20 mouse cellular contexts compared by ENCODE assay signal in the genomic region with DNA sequence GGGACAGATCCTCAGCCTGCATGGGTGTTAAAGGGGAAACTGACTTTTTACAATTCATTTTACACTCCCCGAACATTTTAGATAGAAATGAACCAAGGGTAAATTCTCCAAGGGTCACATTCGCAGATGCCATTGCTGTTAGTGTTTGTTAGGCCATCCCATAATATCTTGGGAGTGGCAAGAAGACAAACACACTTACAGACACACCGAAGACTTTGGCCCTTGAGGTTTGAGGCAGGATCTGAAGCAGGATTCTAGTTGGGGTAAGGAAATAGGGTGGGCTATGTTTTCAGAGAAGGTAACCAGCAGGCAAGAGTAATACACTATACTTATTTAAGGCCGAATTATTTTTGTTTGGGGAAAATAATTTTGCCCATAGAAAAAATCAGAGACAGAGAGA.
"Had no signal": no experiment of that assay in that cellular context is flagged by ENCODE, and none has a peak within 500 bp of the region (broad histone marks: within the 10 kb centered on the region; RNA-seq: fewer than 3 reads in every experiment).

No protein-coding gene starts in this region.

- H3K9me3 ChIP-seq: kidney, embryonic 15.5 days; limb, embryonic 12.5 days; limb, embryonic 15.5 days had no signal

- H3K27me3 ChIP-seq: limb, embryonic 15.5 days had no signal

- H3K4me3 ChIP-seq: kidney, embryonic 15.5 days; limb, embryonic 12.5 days; limb, embryonic 15.5 days; myocyte had no signal

- H3K9ac ChIP-seq: kidney, embryonic 15.5 days; limb, embryonic 12.5 days; limb, embryonic 15.5 days; liver, embryonic 14.5 days; liver, postnatal 0 days; lung, embryonic 14.5 days had no signal

- H3K36me3 ChIP-seq: kidney, embryonic 15.5 days; limb, embryonic 12.5 days; limb, embryonic 15.5 days had no signal

- H3K4me2 ChIP-seq: kidney, embryonic 15.5 days; limb, embryonic 12.5 days; limb, embryonic 15.5 days; liver, embryonic 11.5 days; lung, embryonic 14.5 days had no signal

- H3K27ac ChIP-seq: kidney, embryonic 15.5 days; limb, embryonic 12.5 days; limb, embryonic 15.5 days; liver, embryonic 14.5 days; macrophage; stomach, postnatal 0 days had no signal

- DNase-seq: kidney, postnatal 10 days; kidney, postnatal 36 days; liver, postnatal 0 days; lung, embryonic 14.5 days; midbrain, embryonic 14.5 days; right cerebral cortex, adult 18-20 months; right cerebral cortex, postnatal 14 days; right cerebral cortex, postnatal 4 days; thymus, adult 2 months; thymus, postnatal 14 days; thymus, postnatal 4 days had no signal

- ATAC-seq: liver, postnatal 0 days; lung, postnatal 0 days had no signal
